In the genomic region with DNA sequence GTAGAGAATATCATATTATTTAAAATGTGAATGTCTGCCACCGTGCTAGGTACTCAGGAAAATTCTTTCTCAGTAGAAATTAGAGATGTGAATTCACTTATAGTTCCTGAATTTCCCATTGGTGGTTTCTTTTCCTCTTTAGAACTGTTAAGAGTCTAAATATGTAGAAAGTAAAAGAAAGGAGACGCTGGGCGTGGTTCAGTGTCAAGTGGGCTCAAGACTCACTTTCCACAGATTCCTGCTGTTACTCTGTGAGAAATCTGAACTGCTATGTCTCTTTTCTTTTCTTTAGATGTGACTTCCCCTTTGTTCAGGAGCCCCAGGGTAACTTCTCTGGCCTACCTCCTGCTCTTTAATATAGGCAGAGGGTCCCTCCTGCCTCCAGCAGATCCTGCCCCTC, we compare ENCODE assay signal across 15 mouse cellular contexts.
"Had no signal": no experiment of that assay in that cellular context is flagged by ENCODE, and none has a peak within 500 bp of the region (broad histone marks: within the 10 kb centered on the region; RNA-seq: fewer than 3 reads in every experiment).

No protein-coding gene starts in this region.

- H3K27me3 ChIP-seq: liver, embryonic 15.5 days; lung, embryonic 15.5 days; megakaryocyte, embryonic 14.5 days; neural tube, embryonic 12.5 days had no signal

- H3K4me1 ChIP-seq: liver, embryonic 15.5 days; lung, embryonic 15.5 days; midbrain, embryonic 13.5 days; midbrain, embryonic 15.5 days; neural tube, embryonic 12.5 days had no signal

- H3K27ac ChIP-seq: liver, embryonic 15.5 days; lung, embryonic 15.5 days; macrophage; midbrain, embryonic 13.5 days; midbrain, embryonic 15.5 days; neural tube, embryonic 12.5 days had no signal

- DNase-seq: liver, postnatal 0 days; lung, adult 2 months; lung, postnatal 10 days; right cerebral cortex, postnatal 14 days; thymus, adult 18-20 months; thymus, postnatal 14 days; thymus, postnatal 36 days had no signal

- ATAC-seq: liver, postnatal 0 days; midbrain, embryonic 13.5 days; midbrain, embryonic 15.5 days had no signal

- H3K4me2 ChIP-seq: liver, embryonic 15.5 days; lung, embryonic 15.5 days; midbrain, embryonic 11.5 days; midbrain, embryonic 13.5 days; midbrain, embryonic 15.5 days; neural tube, embryonic 12.5 days had no signal

- H3K9ac ChIP-seq: liver, embryonic 15.5 days; liver, postnatal 0 days; lung, embryonic 15.5 days; midbrain, embryonic 13.5 days; midbrain, embryonic 15.5 days; neural tube, embryonic 12.5 days had no signal

- H3K9me3 ChIP-seq: liver, embryonic 15.5 days; lung, embryonic 15.5 days; megakaryocyte, embryonic 14.5 days; midbrain, embryonic 13.5 days; midbrain, embryonic 15.5 days; neural tube, embryonic 12.5 days had no signal

- H3K4me3 ChIP-seq: liver, embryonic 15.5 days; lung, embryonic 15.5 days; megakaryocyte, embryonic 14.5 days; midbrain, embryonic 13.5 days; midbrain, embryonic 15.5 days; neural tube, embryonic 12.5 days had no signal

- H3K36me3 ChIP-seq: liver, embryonic 15.5 days; lung, embryonic 15.5 days; midbrain, embryonic 13.5 days; midbrain, embryonic 15.5 days; neural tube, embryonic 12.5 days had no signal
